Mouse (Mus musculus) A20 (cell line): ENCODE results near the gene 3110001I22Rik.

Source experiments
- DNase-seq: peaks from one replicate; pipeline ENCODE4 v3.0.0-alpha.2; 2011; ENCODE audit warnings: low read depth, low spot score

Gene 3110001I22Rik

GRCm38 (mm10) chr16:13716821-13717553, 45.3 kb downstream of the 3110001I22Rik start:
- no peak for DNase-seq

GRCm38 (mm10) chr16:13722937-13723336, 51.2 kb downstream of the 3110001I22Rik start:
- DNase-seq, result no peak

GRCm38 (mm10) chr16:13727811-13728335, 56.1 kb downstream of the 3110001I22Rik start:
- DNase-seq, result no peak
